Mouse (Mus musculus) liver, embryonic 12.5 days (tissue): ENCODE measurements around the gene Taok3. TPM values are rescaled to one million over a fixed set of nuclear protein-coding genes. Genes with fewer than 3 reads are reported as not detected.

ENCODE experiments used
- ATAC-seq: fragments of 200-750 bp; cut with Nextera tagmentation; 2 replicates; pipeline ENCODE4 v1.8.0; 2017; ENCODE audit warnings: moderate number of reproducible peaks, mild to moderate bottlenecking, moderate library complexity
- H3K27ac ChIP-seq: fragments of 300-500 bp; sonication (generic); 2 replicates; pipeline ENCODE4 v1.5.1; 2016; ENCODE audit warnings: mild to moderate bottlenecking
- H3K27me3 ChIP-seq: fragments of 300-500 bp; sonication (generic); replicated peaks from 2 replicates; pipeline ENCODE4 v1.6.1; 2016; ENCODE audit warnings: mild to moderate bottlenecking, moderate library complexity
- H3K36me3 ChIP-seq: fragments of 300-500 bp; sonication (generic); 2 replicates; pipeline ENCODE4 v1.6.1; 2016; ENCODE audit warnings: mild to moderate bottlenecking, moderate library complexity
- H3K4me1 ChIP-seq: fragments of 300-500 bp; sonication (generic); 2 replicates; pipeline ENCODE4 v1.6.1; 2016
- H3K4me2 ChIP-seq: fragments of 300-500 bp; sonication (generic); 2 replicates; pipeline ENCODE4 v1.6.1; 2016; ENCODE audit warnings: mild to moderate bottlenecking, moderate library complexity
- H3K4me3 ChIP-seq: fragments of 300-500 bp; sonication (generic); 2 replicates; pipeline ENCODE4 v1.5.1; 2016; ENCODE audit warnings: mild to moderate bottlenecking, moderate library complexity
- H3K9ac ChIP-seq: fragments of 300-500 bp; sonication (generic); 2 replicates; pipeline ENCODE4 v1.6.1; 2016; ENCODE audit warnings: mild to moderate bottlenecking, moderate library complexity
- H3K9me3 ChIP-seq: fragments of 300-500 bp; sonication (generic); replicated peaks from 2 replicates; pipeline ENCODE4 v1.6.1; 2016; ENCODE audit warnings: mild to moderate bottlenecking, moderate library complexity
- WGBS: fragments of 180-500 bp; shearing (Covaris S2); methylation state at CpG from one replicate; pipeline ENCODE4 v1.1.7; 2016; ENCODE audit not compliant: insufficient replicate concordance; 5-methylcytosine and 5-hydroxymethylcytosine counted together
- polyA plus RNA-seq: library from polyadenylated mRNA; unstranded; fragments of >200 nt; fragmentation: Nextera tagmentation; extraction: Ambion mirVana; gene quantifications from 2 replicates; pipeline ENCODE4 v1.2.1, GENCODE M21; 2016

Gene Taok3
- polyA plus RNA-seq, 1 experiment from 2014 or later = 67.9 TPM

DNA sequence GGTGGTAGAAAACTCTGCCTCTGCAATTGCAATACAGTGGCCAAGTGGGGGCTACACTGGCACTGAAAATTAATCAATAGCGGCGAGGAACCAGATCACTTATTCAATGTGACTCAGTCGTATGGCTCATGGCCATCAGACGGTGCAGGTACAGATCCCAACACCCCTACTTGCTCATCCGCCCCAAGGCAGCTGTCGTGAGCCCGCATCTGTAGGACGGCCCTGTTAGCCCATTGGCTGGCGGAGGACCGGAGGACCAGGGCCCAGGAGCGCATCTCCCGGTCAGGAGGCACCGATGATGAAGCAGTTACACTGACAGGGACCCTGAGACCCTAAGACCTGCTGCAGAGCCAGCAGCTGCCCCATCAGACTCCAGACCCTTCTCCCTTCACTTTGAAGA lies 11.2 kb upstream of the Taok3 start:
- H3K9me3 ChIP-seq = no peaks in the 10 kb centered on the region
- no peak for ATAC-seq
- no peaks in the 10 kb centered on the region for H3K4me1 ChIP-seq
- H3K27me3 ChIP-seq = no peaks in the 10 kb centered on the region
- H3K4me2 ChIP-seq = no peak overlapping the region
- 94% methylated on average over 13 of the region's 13 CpGs for WGBS
- H3K27ac ChIP-seq = no peak overlapping the region
- no peak overlapping the region for H3K9ac ChIP-seq
- H3K4me3 ChIP-seq = no peak overlapping the region
- peaks cover 98% of the 10 kb centered on the region for H3K36me3 ChIP-seq

DNA sequence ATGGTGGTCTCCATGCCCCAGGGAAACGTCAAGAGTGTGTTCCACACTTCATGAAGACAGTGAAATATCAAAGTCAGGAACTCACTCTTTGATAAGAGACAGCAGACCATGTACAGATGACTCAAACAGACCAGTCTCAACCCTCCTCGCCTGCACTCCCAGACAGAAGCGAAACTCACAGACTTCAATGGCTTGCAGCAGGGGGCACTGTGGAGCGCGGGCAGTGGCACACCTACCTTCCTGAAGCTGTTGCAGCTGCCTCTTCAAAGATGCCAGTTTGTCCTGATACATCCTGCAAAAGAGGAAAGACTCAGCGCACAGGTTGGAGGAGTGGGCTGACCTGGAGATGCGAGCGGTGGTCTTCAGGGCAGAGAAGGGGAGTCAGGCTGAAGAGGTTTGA lies 10.4 kb upstream of the Taok3 start:
- H3K4me3 ChIP-seq = no peak overlapping the region
- no peak overlapping the region for H3K4me2 ChIP-seq
- no peaks in the 10 kb centered on the region for H3K9me3 ChIP-seq
- no peak for ATAC-seq
- 86% methylated on average over 8 of the region's 8 CpGs for WGBS
- H3K9ac ChIP-seq = no peak overlapping the region
- peaks cover 8% of the 10 kb centered on the region for H3K4me1 ChIP-seq
- no peak overlapping the region for H3K27ac ChIP-seq
- peaks cover 93% of the 10 kb centered on the region for H3K36me3 ChIP-seq
- no peaks in the 10 kb centered on the region for H3K27me3 ChIP-seq

- 81% methylated on average over 16 of the region's 16 CpGs for WGBS
- H3K36me3 ChIP-seq = peaks cover 76% of the 10 kb centered on the region
Measured at GRCm38 (mm10) chr5:117111064-117111773, 8.7 kb upstream of the Taok3 start.

GRCm38 (mm10) chr5:117111774-117112112 lies 8.2 kb upstream of the Taok3 start:
- Histone ChIP-seq H3K4me1 (peaks cover 15% of the 10 kb centered on the region), H3K4me3 (no peak overlapping the region), H3K27ac (no peak overlapping the region), H3K4me2 (no peak overlapping the region), H3K27me3 (no peaks in the 10 kb centered on the region), H3K36me3 (peaks cover 71% of the 10 kb centered on the region), H3K9ac (no peak overlapping the region), H3K9me3 (no peaks in the 10 kb centered on the region)
- 93% methylated on average over 7 of the region's 7 CpGs for WGBS
- ATAC-seq = no peak

More at GRCm38 (mm10) chr5:117111064-117111773, 8.7 kb upstream of the Taok3 start:
- Histone ChIP-seq H3K4me3 (no peak overlapping the region), H3K27ac (no peak overlapping the region), H3K4me2 (no peak overlapping the region), H3K4me1 (peaks cover 9% of the 10 kb centered on the region), H3K9me3 (no peaks in the 10 kb centered on the region), H3K27me3 (no peaks in the 10 kb centered on the region), H3K9ac (no peak overlapping the region)
- no peak for ATAC-seq

GRCm38 (mm10) chr5:117113330-117113729 lies 6.6 kb upstream of the Taok3 start:
- Histone ChIP-seq H3K4me3 (no peak overlapping the region), H3K4me1 (peaks cover 31% of the 10 kb centered on the region), H3K4me2 (no peak overlapping the region), H3K9ac (no peak overlapping the region), H3K36me3 (peaks cover 55% of the 10 kb centered on the region), H3K27me3 (no peaks in the 10 kb centered on the region), H3K9me3 (no peaks in the 10 kb centered on the region), H3K27ac (no peak overlapping the region)
- 82% methylated on average over 7 of the region's 7 CpGs for WGBS
- no peak for ATAC-seq

DNA sequence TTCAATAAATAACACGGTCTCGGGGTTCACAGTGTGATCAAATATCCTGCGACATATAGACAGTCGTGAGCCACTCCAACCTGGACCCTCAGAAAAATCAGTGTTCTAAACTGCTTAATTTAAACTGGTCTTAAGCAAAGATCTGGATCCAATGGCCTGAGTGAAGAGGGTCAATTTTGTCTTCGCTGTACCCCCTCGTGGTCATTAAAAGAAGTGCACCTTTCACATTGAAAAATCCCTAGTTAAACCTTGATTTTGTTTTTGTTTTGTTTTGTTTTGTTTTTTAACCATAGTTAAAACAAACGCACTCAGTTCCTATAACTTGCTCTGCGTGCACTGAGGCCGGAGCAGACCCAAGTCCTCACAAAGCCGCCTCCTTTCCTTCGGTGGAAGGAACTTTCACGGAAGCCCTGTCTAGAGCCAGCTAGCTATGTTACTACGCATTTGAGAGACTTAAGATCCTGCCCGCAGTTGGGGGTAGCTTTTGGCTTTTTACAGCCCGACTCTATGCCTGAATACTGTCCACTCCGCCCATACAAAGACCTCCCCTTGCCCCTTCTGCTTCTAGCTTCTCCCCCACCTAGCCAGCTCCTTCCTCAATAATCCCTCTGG lies 5.2 kb upstream of the Taok3 start:
- no peak for ATAC-seq
- Histone ChIP-seq H3K27me3 (no peaks in the 10 kb centered on the region), H3K4me1 (peaks cover 39% of the 10 kb centered on the region), H3K9ac (peak overlapping the region; percentile 93), H3K36me3 (peaks cover 42% of the 10 kb centered on the region), H3K4me3 (peak overlapping the region; percentile 98), H3K9me3 (no peaks in the 10 kb centered on the region), H3K27ac (peak overlapping the region; percentile 86), H3K4me2 (peak overlapping the region; percentile 90)
- 2% methylated on average over 16 of the region's 16 CpGs for WGBS

- Histone ChIP-seq H3K9me3 (no peaks in the 10 kb centered on the region), H3K4me3 (peak overlapping the region; percentile 98), H3K9ac (peak overlapping the region; percentile 93), H3K27ac (peak overlapping the region; percentile 86), H3K36me3 (peaks cover 37% of the 10 kb centered on the region), H3K4me1 (peaks cover 39% of the 10 kb centered on the region), H3K27me3 (no peaks in the 10 kb centered on the region), H3K4me2 (peak overlapping the region; percentile 90)
- WGBS = 1% methylated on average over 43 of the region's 43 CpGs
- peak; percentile 7 for ATAC-seq
Measured at GRCm38 (mm10) chr5:117115193-117115767, 4.6 kb upstream of the Taok3 start.

DNA sequence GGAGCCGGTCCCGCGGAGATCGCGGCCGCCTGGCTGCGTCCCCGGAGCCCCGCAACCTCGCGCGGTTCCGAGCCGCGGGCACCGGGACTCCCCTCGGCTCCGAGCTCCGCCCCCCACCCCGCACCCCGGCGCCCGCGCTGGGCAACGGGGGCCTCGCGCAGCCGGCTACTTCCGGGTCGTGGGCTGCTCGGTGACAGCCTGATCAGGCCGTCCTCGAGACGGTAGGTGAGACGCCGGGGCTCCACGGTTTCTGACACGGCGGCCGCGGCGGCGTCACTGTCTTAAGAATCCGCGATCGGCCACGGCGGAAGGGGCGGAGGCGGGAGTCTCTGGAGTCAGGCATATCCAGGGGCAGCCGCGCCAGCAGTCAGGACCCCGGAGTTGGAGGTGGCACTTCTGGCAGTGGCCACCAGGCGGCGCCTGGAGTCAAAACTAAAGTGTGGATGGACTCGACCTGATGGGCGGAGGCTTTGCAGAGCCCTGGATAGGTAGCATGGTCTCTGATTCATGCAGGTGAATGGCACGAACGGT lies 4.0 kb upstream of the Taok3 start, which contains the start of gene Suds3:
Gene Suds3 (minus strand): TSS at position 278 of the 531 bp plus-strand sequence.
- Histone ChIP-seq H3K4me1 (peaks cover 42% of the 10 kb centered on the region), H3K4me2 (peak within 1 kb of the TSS; percentile 90), H3K9me3 (no peaks in the 10 kb centered on the region), H3K27me3 (no peaks in the 10 kb centered on the region), H3K36me3 (peaks cover 31% of the 10 kb centered on the region), H3K4me3 (peak within 1 kb of the TSS; percentile 98), H3K9ac (peak within 1 kb of the TSS; percentile 93), H3K27ac (peak within 1 kb of the TSS; percentile 86)
- peak; percentile 74 for ATAC-seq
- WGBS = 1% methylated on average over 45 of the region's 59 CpGs

DNA sequence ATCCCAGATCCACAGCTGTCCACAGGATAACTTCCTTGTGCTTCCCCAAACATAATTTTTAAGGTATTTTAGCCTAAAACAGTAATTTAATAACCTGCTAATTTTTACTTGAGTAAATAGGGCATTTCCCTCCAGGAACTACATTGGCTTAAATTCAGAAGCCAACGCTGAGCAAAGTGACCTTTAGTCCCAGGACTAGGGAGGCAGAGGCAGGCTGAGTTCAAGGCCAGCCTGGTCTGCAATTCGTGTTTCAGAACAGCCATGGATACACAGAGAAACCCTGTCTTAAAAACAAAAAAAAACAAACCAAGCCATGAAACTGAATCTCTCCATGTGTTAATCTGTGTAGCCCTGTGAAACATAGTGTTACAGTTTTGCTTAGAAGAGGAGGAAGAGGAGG lies 3.3 kb upstream of the Taok3 start:
- H3K36me3 ChIP-seq = peaks cover 23% of the 10 kb centered on the region
- H3K4me2 ChIP-seq = peak overlapping the region; percentile 90; the same call in 1 of the 2 replicates
- H3K27me3 ChIP-seq = no peaks in the 10 kb centered on the region
- no peak overlapping the region for H3K9ac ChIP-seq
- H3K9me3 ChIP-seq = no peaks in the 10 kb centered on the region
- peak overlapping the region; percentile 45; the same call in 1 of the 2 replicates for H3K27ac ChIP-seq
- no peak for ATAC-seq
- peaks cover 49% of the 10 kb centered on the region for H3K4me1 ChIP-seq
- no peak overlapping the region for H3K4me3 ChIP-seq
- WGBS = 54% methylated on average over 2 of the region's 2 CpGs

- 65% methylated on average over 2 of the region's 2 CpGs for WGBS
- H3K36me3 ChIP-seq = peaks cover 18% of the 10 kb centered on the region
- no peak overlapping the region for H3K4me3 ChIP-seq
- no peak for ATAC-seq
- no peaks in the 10 kb centered on the region for H3K9me3 ChIP-seq
- no peak overlapping the region for H3K9ac ChIP-seq
- peaks cover 53% of the 10 kb centered on the region for H3K4me1 ChIP-seq
- H3K27ac ChIP-seq = peak overlapping the region; percentile 45; the same call in 1 of the 2 replicates
- no peak overlapping the region for H3K4me2 ChIP-seq
- no peaks in the 10 kb centered on the region for H3K27me3 ChIP-seq
Measured at GRCm38 (mm10) chr5:117117241-117117640, 2.7 kb upstream of the Taok3 start.

- H3K4me1 ChIP-seq = peaks cover 58% of the 10 kb centered on the region
Measured at GRCm38 (mm10) chr5:117117716-117118115, 2.2 kb upstream of the Taok3 start.

GRCm38 (mm10) chr5:117118220-117118619 lies 1.7 kb upstream of the Taok3 start:
- peaks cover 63% of the 10 kb centered on the region for H3K4me1 ChIP-seq
- WGBS = 56% methylated on average over 2 of the region's 2 CpGs
- no peak overlapping the region for H3K9ac ChIP-seq
- H3K36me3 ChIP-seq = peaks cover 8% of the 10 kb centered on the region
- H3K4me3 ChIP-seq = no peak overlapping the region
- no peaks in the 10 kb centered on the region for H3K9me3 ChIP-seq
- H3K4me2 ChIP-seq = peak overlapping the region; percentile 90
- no peaks in the 10 kb centered on the region for H3K27me3 ChIP-seq
- ATAC-seq = no peak
- H3K27ac ChIP-seq = peak overlapping the region; percentile 45; the same call in 1 of the 2 replicates

More at GRCm38 (mm10) chr5:117117716-117118115, 2.2 kb upstream of the Taok3 start:
- ATAC-seq = no peak
- H3K9me3 ChIP-seq = no peaks in the 10 kb centered on the region
- H3K27ac ChIP-seq = peak overlapping the region; percentile 45; the same call in 1 of the 2 replicates
- H3K36me3 ChIP-seq = peaks cover 13% of the 10 kb centered on the region
- H3K9ac ChIP-seq = no peak overlapping the region
- 63% methylated on average over 7 of the region's 7 CpGs for WGBS
- H3K4me2 ChIP-seq = no peak overlapping the region
- H3K4me3 ChIP-seq = no peak overlapping the region
- no peaks in the 10 kb centered on the region for H3K27me3 ChIP-seq
